Mouse (Mus musculus): ENCODE measurements at regions not wholly inside any gene's neighbourhood (a gene's known extent, or its start where the extent isn't known, plus 50 kb on each side); places are given as distances from the start of the nearest gene placed in this dataset.

DNA sequence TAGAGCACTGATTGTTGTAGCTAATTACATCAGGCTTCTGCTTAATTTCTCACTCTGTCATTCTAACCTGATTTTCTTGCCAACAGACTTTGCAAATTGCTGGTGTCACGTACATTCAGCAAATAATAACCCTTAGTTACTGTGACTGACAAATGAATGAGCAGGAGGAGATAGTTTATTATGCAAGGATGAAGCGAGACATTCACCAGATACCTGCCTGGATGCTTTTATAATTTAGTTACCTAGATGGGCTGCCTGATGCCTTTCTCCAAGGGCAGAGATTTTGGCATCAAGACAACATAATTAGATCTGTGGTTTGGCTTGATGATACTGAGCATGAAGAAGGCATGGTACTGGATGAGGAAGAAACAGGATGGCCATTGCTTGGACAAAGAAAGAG is 233.6 kb downstream of the Fbxo8 start:
- no peak overlapping the region for H3K27ac ChIP-seq (replicated peaks)
- 58% methylated on average over 2 of the region's 2 CpGs for WGBS
- no peaks in the 10 kb centered on the region for H3K27me3 ChIP-seq
- no peaks in the 10 kb centered on the region for H3K36me3 ChIP-seq
- H3K9ac ChIP-seq = no peak overlapping the region
- no peaks in the 10 kb centered on the region for H3K4me1 ChIP-seq (replicated peaks)
- no peak for ATAC-seq (ENCODE audit: low FRiP score, low read depth)
- no peak overlapping the region for H3K4me2 ChIP-seq
- H3K9me3 ChIP-seq = no peaks in the 10 kb centered on the region
- H3K4me3 ChIP-seq = no peak overlapping the region

DNA sequence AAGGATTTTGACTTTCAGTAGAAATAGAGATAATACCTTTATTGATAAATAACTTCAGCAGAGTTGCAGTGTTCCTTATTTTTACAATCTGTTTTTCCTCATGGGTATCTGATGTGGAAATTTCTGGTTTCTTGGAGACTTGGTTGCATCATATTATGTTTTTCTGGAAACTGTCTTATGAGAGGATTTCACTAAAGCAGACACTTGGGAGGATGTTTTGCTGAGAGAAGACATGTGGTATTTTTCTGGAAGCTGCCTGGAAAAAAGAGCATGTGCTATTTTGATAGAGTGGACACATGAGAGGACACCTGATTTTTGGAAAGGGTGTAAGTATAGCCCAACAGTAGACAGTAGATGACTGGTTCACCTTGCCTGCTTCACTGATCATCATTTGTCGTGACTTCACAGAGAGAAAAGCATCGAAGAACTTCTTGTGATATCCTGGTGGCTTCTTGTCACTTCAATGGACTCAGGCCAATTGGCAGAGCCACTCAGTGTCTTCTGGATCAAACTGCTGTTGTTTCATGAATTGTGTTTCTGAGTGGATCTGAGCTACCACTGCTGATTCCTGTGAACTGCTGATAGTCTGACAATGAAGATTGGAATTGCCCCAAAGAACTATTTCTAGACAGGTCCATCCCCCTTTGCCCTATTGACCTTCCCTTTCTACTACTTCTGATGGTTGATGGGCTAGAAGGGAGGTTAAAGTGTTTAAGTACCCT is 238.8 kb downstream of the Fbxo8 start:
- H3K27ac ChIP-seq (replicated peaks) = no peak overlapping the region
- 81% methylated on average over 2 of the region's 2 CpGs for WGBS
- no peaks in the 10 kb centered on the region for H3K36me3 ChIP-seq
- H3K9me3 ChIP-seq = no peaks in the 10 kb centered on the region
- no peaks in the 10 kb centered on the region for H3K27me3 ChIP-seq
- no peak overlapping the region for H3K4me2 ChIP-seq
- no peak overlapping the region for H3K9ac ChIP-seq
- ATAC-seq (ENCODE audit: low FRiP score, low read depth) = no peak
- no peaks in the 10 kb centered on the region for H3K4me1 ChIP-seq (replicated peaks)
- no peak overlapping the region for H3K4me3 ChIP-seq

- Histone ChIP-seq H3K4me3 (no peak overlapping the region), H3K9me3 (no peaks in the 10 kb centered on the region), H3K27me3 (no peaks in the 10 kb centered on the region), H3K4me2 (no peak overlapping the region), H3K4me1 (replicated peaks) (no peaks in the 10 kb centered on the region), H3K36me3 (no peaks in the 10 kb centered on the region), H3K27ac (replicated peaks) (no peak overlapping the region), H3K9ac (no peak overlapping the region)
- no peak for ATAC-seq (ENCODE audit: low FRiP score, low read depth)
- 89% methylated on average over 5 of the region's 5 CpGs for WGBS
Measured at GRCm38 (mm10) chr8:56832651-56833050, 281.8 kb downstream of the Fbxo8 start.

GRCm38 (mm10) chr8:56833129-56833528 is 282.2 kb downstream of the Fbxo8 start:
- no peaks in the 10 kb centered on the region for H3K27me3 ChIP-seq
- ATAC-seq (ENCODE audit: low FRiP score, low read depth) = no peak
- H3K4me1 ChIP-seq (replicated peaks) = no peaks in the 10 kb centered on the region

GRCm38 (mm10) chr8:56883449-56883848 is 332.6 kb downstream of the Fbxo8 start:
- H3K9ac ChIP-seq = no peak overlapping the region
- H3K4me1 ChIP-seq (replicated peaks) = no peaks in the 10 kb centered on the region
- H3K4me3 ChIP-seq = no peak overlapping the region
- WGBS = 61% methylated on average over 8 of the region's 8 CpGs
- H3K36me3 ChIP-seq = no peaks in the 10 kb centered on the region
- no peak overlapping the region for H3K27ac ChIP-seq (replicated peaks)
- H3K9me3 ChIP-seq = no peaks in the 10 kb centered on the region
- ATAC-seq (ENCODE audit: low FRiP score, low read depth) = no peak
- no peaks in the 10 kb centered on the region for H3K27me3 ChIP-seq
- no peak overlapping the region for H3K4me2 ChIP-seq

More at GRCm38 (mm10) chr8:56833129-56833528, 282.2 kb downstream of the Fbxo8 start:
- H3K27ac ChIP-seq (replicated peaks) = no peak overlapping the region
- no peak overlapping the region for H3K4me3 ChIP-seq
- no peaks in the 10 kb centered on the region for H3K36me3 ChIP-seq
- H3K9ac ChIP-seq = no peak overlapping the region
- no peak overlapping the region for H3K4me2 ChIP-seq
- WGBS = 45% methylated on average over 4 of the region's 4 CpGs
- no peaks in the 10 kb centered on the region for H3K9me3 ChIP-seq

- WGBS = 25% methylated on average over 1 of the region's 1 CpGs
- Histone ChIP-seq H3K4me2 (no peak overlapping the region), H3K36me3 (no peaks in the 10 kb centered on the region), H3K27me3 (no peaks in the 10 kb centered on the region), H3K9me3 (no peaks in the 10 kb centered on the region), H3K27ac (replicated peaks) (no peak overlapping the region), H3K4me3 (no peak overlapping the region), H3K9ac (no peak overlapping the region), H3K4me1 (replicated peaks) (no peaks in the 10 kb centered on the region)
- ATAC-seq (ENCODE audit: low FRiP score, low read depth) = no peak
Measured at GRCm38 (mm10) chr8:56884195-56884594, 333.3 kb downstream of the Fbxo8 start.

- Histone ChIP-seq H3K27ac (replicated peaks) (no peak overlapping the region), H3K4me2 (no peak overlapping the region), H3K9ac (no peak overlapping the region), H3K36me3 (no peaks in the 10 kb centered on the region), H3K4me3 (no peak overlapping the region), H3K4me1 (replicated peaks) (no peaks in the 10 kb centered on the region), H3K27me3 (no peaks in the 10 kb centered on the region), H3K9me3 (no peaks in the 10 kb centered on the region)
- ATAC-seq (ENCODE audit: low FRiP score, low read depth) = no peak
- WGBS = 73% methylated on average over 3 of the region's 3 CpGs
Measured at GRCm38 (mm10) chr8:56893638-56894037, 342.7 kb downstream of the Fbxo8 start.

DNA sequence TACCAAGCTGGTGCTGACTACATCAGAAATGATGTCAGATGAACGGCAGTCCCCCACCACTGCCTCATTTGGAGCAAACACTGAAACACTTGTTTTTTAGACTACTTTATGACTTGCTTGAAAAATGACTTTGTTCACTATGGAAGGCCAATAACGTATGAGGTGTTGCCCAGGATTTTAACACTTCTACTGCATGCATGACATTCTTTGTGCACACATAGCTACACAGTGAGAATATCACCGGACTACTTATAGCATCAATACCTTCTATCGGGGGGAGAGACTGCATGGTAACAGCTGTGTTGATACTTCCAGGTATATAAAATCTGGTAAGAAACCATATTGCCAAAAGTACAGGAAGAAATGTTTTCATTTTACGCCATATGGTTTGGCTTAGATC is 364.5 kb downstream of the Fbxo8 start:
- no peaks in the 10 kb centered on the region for H3K9me3 ChIP-seq
- ATAC-seq (ENCODE audit: low FRiP score, low read depth) = no peak
- no peak overlapping the region for H3K27ac ChIP-seq (replicated peaks)
- no peaks in the 10 kb centered on the region for H3K4me1 ChIP-seq (replicated peaks)
- 93% methylated on average over 5 of the region's 5 CpGs for WGBS
- no peak overlapping the region for H3K4me3 ChIP-seq
- no peak overlapping the region for H3K9ac ChIP-seq
- H3K36me3 ChIP-seq = no peaks in the 10 kb centered on the region
- H3K4me2 ChIP-seq = no peak overlapping the region
- H3K27me3 ChIP-seq = no peaks in the 10 kb centered on the region

- WGBS = 88% methylated on average over 5 of the region's 5 CpGs
Measured at GRCm38 (mm10) chr8:56915989-56916388, 365.1 kb downstream of the Fbxo8 start.

GRCm38 (mm10) chr8:56924724-56925123 is 373.8 kb downstream of the Fbxo8 start:
- Histone ChIP-seq H3K36me3 (no peaks in the 10 kb centered on the region), H3K4me2 (no peak overlapping the region), H3K9ac (no peak overlapping the region), H3K27me3 (no peaks in the 10 kb centered on the region), H3K4me3 (no peak overlapping the region), H3K27ac (replicated peaks) (no peak overlapping the region), H3K9me3 (no peaks in the 10 kb centered on the region), H3K4me1 (replicated peaks) (no peaks in the 10 kb centered on the region)
- ATAC-seq (ENCODE audit: low FRiP score, low read depth) = no peak
- 35% methylated on average over 1 of the region's 1 CpGs for WGBS

More at GRCm38 (mm10) chr8:56915989-56916388, 365.1 kb downstream of the Fbxo8 start:
- no peaks in the 10 kb centered on the region for H3K4me1 ChIP-seq (replicated peaks)
- no peaks in the 10 kb centered on the region for H3K27me3 ChIP-seq
- no peak overlapping the region for H3K9ac ChIP-seq
- no peak overlapping the region for H3K4me2 ChIP-seq
- no peaks in the 10 kb centered on the region for H3K36me3 ChIP-seq
- ATAC-seq (ENCODE audit: low FRiP score, low read depth) = no peak
- H3K9me3 ChIP-seq = no peaks in the 10 kb centered on the region
- H3K4me3 ChIP-seq = no peak overlapping the region
- H3K27ac ChIP-seq (replicated peaks) = no peak overlapping the region

GRCm38 (mm10) chr8:56927166-56927565 is 376.3 kb downstream of the Fbxo8 start:
- no peak for ATAC-seq (ENCODE audit: low FRiP score, low read depth)
- Histone ChIP-seq H3K27me3 (no peaks in the 10 kb centered on the region), H3K4me3 (no peak overlapping the region), H3K4me1 (replicated peaks) (no peaks in the 10 kb centered on the region), H3K4me2 (no peak overlapping the region), H3K9ac (no peak overlapping the region), H3K36me3 (no peaks in the 10 kb centered on the region), H3K9me3 (no peaks in the 10 kb centered on the region), H3K27ac (replicated peaks) (no peak overlapping the region)
- 96% methylated on average over 1 of the region's 1 CpGs for WGBS

- Histone ChIP-seq H3K36me3 (no peaks in the 10 kb centered on the region), H3K27ac (replicated peaks) (no peak overlapping the region)
- ATAC-seq (ENCODE audit: low FRiP score, low read depth) = no peak
Measured at GRCm38 (mm10) chr8:56929076-56929475, 378.2 kb downstream of the Fbxo8 start.

DNA sequence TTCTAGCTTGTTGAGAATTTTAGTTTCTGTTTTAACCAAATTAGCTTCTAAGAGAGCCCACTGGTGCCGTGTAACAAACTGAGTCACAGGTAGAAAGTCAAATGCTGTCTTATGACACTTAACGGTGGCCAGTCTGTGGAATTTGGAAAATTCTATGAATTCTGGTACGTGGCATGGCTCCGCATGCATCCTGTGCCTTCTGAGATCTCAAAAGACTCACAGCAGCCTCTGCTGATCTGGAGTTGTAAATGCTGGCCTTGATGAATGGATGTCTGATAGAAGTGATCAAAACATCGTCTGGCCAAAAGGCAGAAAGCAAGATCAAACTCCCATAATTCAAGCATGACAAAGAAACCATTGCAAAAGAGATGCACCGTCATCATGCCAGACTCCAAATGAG is 381.5 kb downstream of the Fbxo8 start:
- WGBS = 68% methylated on average over 6 of the region's 6 CpGs

More at GRCm38 (mm10) chr8:56929076-56929475, 378.2 kb downstream of the Fbxo8 start:
- no peaks in the 10 kb centered on the region for H3K27me3 ChIP-seq
- no peak overlapping the region for H3K4me2 ChIP-seq
- H3K9me3 ChIP-seq = no peaks in the 10 kb centered on the region
- H3K4me1 ChIP-seq (replicated peaks) = no peaks in the 10 kb centered on the region
- 42% methylated on average over 6 of the region's 6 CpGs for WGBS
- no peak overlapping the region for H3K4me3 ChIP-seq
- no peak overlapping the region for H3K9ac ChIP-seq

More for the DNA sequence above, 381.5 kb downstream of the Fbxo8 start:
- Histone ChIP-seq H3K36me3 (no peaks in the 10 kb centered on the region), H3K27ac (replicated peaks) (no peak overlapping the region), H3K9me3 (no peaks in the 10 kb centered on the region), H3K27me3 (no peaks in the 10 kb centered on the region), H3K9ac (no peak overlapping the region), H3K4me2 (no peak overlapping the region), H3K4me1 (replicated peaks) (no peaks in the 10 kb centered on the region), H3K4me3 (no peak overlapping the region)
- no peak for ATAC-seq (ENCODE audit: low FRiP score, low read depth)

Data from hindbrain, embryonic 15.5 days (tissue).